Mouse (Mus musculus) liver, embryonic 14.5 days (tissue): ENCODE data around the gene Mrpl51. TPM values are rescaled to one million over a fixed set of nuclear protein-coding genes. Genes with fewer than 3 reads are reported as not detected.
A peak's percentile ranks its signal among the peaks of the same experiment; 100 is the strongest.

Experiments used
- ATAC-seq: fragments of 200-750 bp; cut with Nextera tagmentation; 2 replicates; pipeline ENCODE4 v1.8.0; 2017; ENCODE audit warnings: moderate number of reproducible peaks, mild to moderate bottlenecking, moderate library complexity; ENCODE audit not compliant: insufficient read depth
- DNase-seq, 3 experiments: peaks; one replicate each; pipeline ENCODE4 v3.0.0-alpha.2; 2012 to 2013; ENCODE audit warnings: low read depth in 3 of 3, low spot score in 3 of 3
- H3K27ac ChIP-seq: fragments of 300-500 bp; sonication (generic); 2 replicates; pipeline ENCODE4 v1.5.1; 2014; ENCODE audit warnings: moderate library complexity, mild to moderate bottlenecking, control low read depth, inconsistent platforms
- H3K27me3 ChIP-seq: fragments of 300-500 bp; sonication (generic); 2 replicates; pipeline ENCODE4 v1.6.1; 2014; ENCODE audit warnings: mild to moderate bottlenecking, low read length, moderate library complexity; ENCODE audit not compliant: control insufficient read depth, insufficient read depth
- H3K36me3 ChIP-seq: fragments of 300-500 bp; sonication (generic); replicated peaks from 2 replicates; pipeline ENCODE4 v1.6.1; 2014; ENCODE audit warnings: low read depth; ENCODE audit not compliant: control insufficient read depth, insufficient read depth
- H3K4me1 ChIP-seq, 2 experiments: fragments of 200-500 bp in 1 of 2; fragments of 300-500 bp in 1 of 2; sonication (generic) in 1 of 2; replicated peaks; 2 replicates each; pipeline ENCODE4 v1.6.1; 2012 to 2014; ENCODE audit warnings: antibody characterized with exemption in 1 of 2, inconsistent platforms in 1 of 2, low read length in 1 of 2; ENCODE audit not compliant: control insufficient read depth in 2 of 2, insufficient read depth in 2 of 2
- H3K4me2 ChIP-seq: fragments of 300-500 bp; sonication (generic); 2 replicates; pipeline ENCODE4 v1.6.1; 2014; ENCODE audit warnings: low read depth, mild to moderate bottlenecking, control low read depth, moderate library complexity
- H3K4me3 ChIP-seq, 2 experiments: fragments of 200-500 bp in 1 of 2; fragments of 300-500 bp in 1 of 2; sonication (generic) in 1 of 2; 2 replicates each; pipeline ENCODE4 v1.5.1; 2012 to 2014; ENCODE audit warnings: low read depth in 2 of 2, low read length in 2 of 2, mild to moderate bottlenecking in 2 of 2, control low read depth in 1 of 2, inconsistent platforms in 1 of 2, moderate library complexity in 1 of 2; ENCODE audit not compliant: insufficient read depth in 1 of 2
- H3K9ac ChIP-seq: fragments of 300-500 bp; sonication (generic); replicated peaks from 2 replicates; pipeline ENCODE4 v1.6.1; 2014; ENCODE audit warnings: mild to moderate bottlenecking, control low read depth, moderate library complexity
- H3K9me3 ChIP-seq: fragments of 300-500 bp; sonication (generic); 2 replicates; pipeline ENCODE4 v1.6.1; 2016; ENCODE audit warnings: low read length, mixed read lengths; ENCODE audit not compliant: control insufficient read depth
- CTCF ChIP-seq: IDR thresholded peaks from 2 replicates; pipeline ENCODE4 v1.5.1; 2016; ENCODE audit warnings: antibody characterized with exemption, low read depth, control low read depth
- EP300 ChIP-seq: IDR thresholded peaks from 2 replicates; pipeline ENCODE4 v1.6.1; 2016; ENCODE audit warnings: antibody characterized with exemption, low read depth
- WGBS: fragments of 180-500 bp; shearing (Covaris S2); extraction: QIAGEN DNeasy Blood & Tissue Kit; methylation state at CpG from one replicate; pipeline ENCODE4 v1.1.7; 2014; ENCODE audit not compliant: insufficient replicate concordance; 5-methylcytosine and 5-hydroxymethylcytosine counted together
- polyA plus RNA-seq, 2 experiments: library from polyadenylated mRNA; depleted of rRNA in 1 of 2; stranded (reverse) in 1 of 2; unstranded in 1 of 2; fragments of >200 nt; fragmentation: Nextera tagmentation in 1 of 2; extraction: Ambion mirVana in 1 of 2; gene quantifications; 2 replicates each; pipeline versions ENCODE4 v1.2.1 to v1.2.3; 2012 to 2014

Mrpl51 gene
- polyA plus RNA-seq, 2 experiments = 50.9 to 182 TPM

DNA sequence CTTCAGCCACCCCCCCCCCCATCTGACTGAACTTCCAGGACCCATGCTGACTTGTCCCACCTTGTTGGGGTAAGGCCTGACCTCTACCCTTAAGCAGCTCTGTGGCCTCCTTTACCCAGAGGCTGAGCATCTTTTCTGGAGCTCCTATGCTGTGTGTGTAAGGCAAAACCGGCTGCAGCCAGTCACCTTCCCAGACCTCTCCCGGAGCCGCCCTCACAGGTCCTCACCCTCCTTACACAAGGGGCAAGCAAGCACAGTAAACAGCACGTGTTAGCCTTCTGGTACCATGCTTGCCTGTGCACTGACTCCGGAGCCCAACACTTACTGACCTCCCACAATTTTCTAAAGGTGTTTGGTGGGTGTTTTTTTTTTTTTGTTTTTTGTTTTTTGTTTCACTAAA lies 16.1 kb upstream of the Mrpl51 start:
- no peak for ATAC-seq
- no peak overlapping the region for H3K4me3 ChIP-seq
- no peaks in the 10 kb centered on the region for H3K4me1 ChIP-seq
- peaks cover 100% of the 10 kb centered on the region for H3K36me3 ChIP-seq
- WGBS = 94% methylated on average over 5 of the region's 5 CpGs
- no peak overlapping the region for H3K4me2 ChIP-seq
- no peaks in the 10 kb centered on the region for H3K27me3 ChIP-seq
- TF ChIP-seq EP300 (no peak), CTCF (no peak)
- no peak overlapping the region for H3K9ac ChIP-seq
- no peaks in the 10 kb centered on the region for H3K9me3 ChIP-seq
- no peak overlapping the region for H3K27ac ChIP-seq
- no peak for DNase-seq

DNA sequence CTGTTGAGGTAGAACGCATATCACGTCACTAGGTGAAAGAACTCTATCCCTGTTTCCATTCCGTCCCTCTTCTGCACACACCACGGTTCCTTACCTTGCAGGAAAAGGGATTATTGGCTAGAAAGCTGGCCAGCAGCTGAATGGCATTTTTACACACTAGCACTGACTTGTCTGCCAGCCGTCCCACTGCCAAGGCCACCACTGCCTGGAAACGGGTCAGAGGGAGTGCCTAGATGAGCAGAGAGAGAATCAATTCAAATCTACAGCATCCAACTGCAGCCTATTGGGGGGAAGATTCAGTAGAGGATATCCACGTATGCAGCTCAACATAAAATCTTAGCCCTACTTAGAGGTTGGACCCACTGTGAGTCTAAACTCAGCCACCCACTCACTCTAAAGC lies 12.0 kb upstream of the Mrpl51 start:
- DNase-seq (no peak), ATAC-seq (no peak)
- no peak overlapping the region for H3K27ac ChIP-seq
- TF ChIP-seq CTCF = no peak
- H3K9ac ChIP-seq = no peak overlapping the region
- WGBS = 94% methylated on average over 7 of the region's 7 CpGs
- no peaks in the 10 kb centered on the region for H3K4me1 ChIP-seq
- H3K4me2 ChIP-seq = no peak overlapping the region
- H3K36me3 ChIP-seq = peaks cover 100% of the 10 kb centered on the region
- no peak overlapping the region for H3K4me3 ChIP-seq
- no peaks in the 10 kb centered on the region for H3K27me3 ChIP-seq
- no peaks in the 10 kb centered on the region for H3K9me3 ChIP-seq

DNA sequence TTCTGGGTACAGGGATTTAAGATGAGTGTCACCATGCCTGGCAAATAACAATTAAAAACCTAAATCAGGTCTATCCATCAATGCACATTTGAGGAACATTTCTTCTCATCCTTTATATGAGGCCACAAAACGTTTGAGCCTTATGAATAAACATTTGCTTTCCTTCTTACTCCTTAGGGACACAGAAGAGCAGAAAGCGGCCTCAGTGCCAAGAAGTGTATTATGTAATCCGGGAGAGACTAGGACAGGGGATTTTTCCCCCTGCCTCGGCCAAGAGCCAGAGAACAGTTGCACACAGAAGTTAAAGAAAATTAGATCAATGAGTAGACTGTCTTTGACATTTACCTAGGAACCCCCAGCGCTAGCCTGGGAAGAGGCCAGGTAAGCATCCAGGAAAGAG lies 9.5 kb upstream of the Mrpl51 start:
- Histone ChIP-seq H3K9me3 (no peaks in the 10 kb centered on the region), H3K27me3 (no peaks in the 10 kb centered on the region), H3K36me3 (peaks cover 100% of the 10 kb centered on the region), H3K4me1 (no peaks in the 10 kb centered on the region), H3K4me2 (no peak overlapping the region), H3K9ac (no peak overlapping the region), H3K27ac (no peak overlapping the region), H3K4me3 (no peak overlapping the region)
- no peak for TF ChIP-seq EP300
- TF ChIP-seq CTCF = no peak
- no peak for ATAC-seq
- 75% methylated on average over 5 of the region's 5 CpGs for WGBS
- DNase-seq = no peak

DNA sequence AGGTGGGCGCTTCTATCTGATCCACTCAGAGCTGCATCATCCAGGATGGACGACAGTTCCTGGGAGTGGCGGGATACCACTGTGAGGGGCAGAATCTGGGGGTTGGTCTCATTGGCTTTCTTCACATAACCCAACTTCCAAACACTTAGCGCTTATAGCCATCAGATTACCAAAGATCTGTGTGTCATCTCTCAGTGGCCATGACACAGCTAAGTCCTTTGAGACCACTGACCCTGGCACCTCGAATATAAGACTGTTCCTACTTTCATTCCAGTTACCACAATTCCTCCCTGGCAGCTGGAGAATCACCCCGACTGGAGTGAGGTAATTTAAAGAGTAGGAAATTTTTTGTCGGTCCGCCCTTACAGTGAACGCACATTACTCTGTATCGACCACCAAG lies 5.4 kb upstream of the Mrpl51 start:
- no peak for DNase-seq
- Histone ChIP-seq H3K27me3 (no peaks in the 10 kb centered on the region), H3K4me1 (peaks cover 0 to 2% of the 10 kb centered on the region in 2 experiments; a peak in 3 of 4 replicates), H3K9ac (no peak overlapping the region), H3K36me3 (peaks cover 89% of the 10 kb centered on the region), H3K4me3 (no peak overlapping the region), H3K9me3 (no peaks in the 10 kb centered on the region), H3K4me2 (no peak overlapping the region), H3K27ac (no peak overlapping the region)
- WGBS = 89% methylated on average over 10 of the region's 10 CpGs
- TF ChIP-seq CTCF (no peak), EP300 (no peak)
- no peak for ATAC-seq

DNA sequence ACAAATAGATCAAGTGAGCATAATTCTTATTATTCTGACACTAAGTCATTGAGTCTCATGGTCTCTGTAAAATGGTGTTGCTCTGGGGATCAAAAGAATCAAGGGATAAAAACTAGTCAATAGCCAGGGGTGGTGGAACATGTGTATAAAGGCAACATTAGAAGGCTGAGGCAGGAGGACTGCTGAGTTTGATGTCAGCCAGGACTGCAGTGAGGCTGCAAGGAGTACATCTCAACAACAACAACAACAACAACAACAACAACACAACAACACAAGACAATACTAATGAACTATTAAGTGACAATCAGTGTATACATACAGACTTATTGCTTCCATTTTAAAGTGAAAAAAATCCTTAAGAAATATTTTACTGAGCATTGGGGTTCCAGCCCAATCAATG lies 785 bp upstream of the Mrpl51 start:
- Histone ChIP-seq H3K4me1 (peaks cover 8 to 9% of the 10 kb centered on the region in 2 experiments), H3K4me2 (peak overlapping the region; percentile 65), H3K27me3 (no peaks in the 10 kb centered on the region), H3K27ac (peak overlapping the region; percentile 98), H3K4me3 (peak overlapping the region; percentile 84 to 90), H3K36me3 (peaks cover 59% of the 10 kb centered on the region), H3K9me3 (no peaks in the 10 kb centered on the region), H3K9ac (peak overlapping the region; percentile 69)
- ATAC-seq (no peak), DNase-seq (no peak)
- TF ChIP-seq CTCF = no peak
- no peak for TF ChIP-seq EP300
